Mouse (Mus musculus) lung, postnatal 25 days (tissue): ENCODE results near the gene Phactr2.

ENCODE experiments used
- DNase-seq: peaks from one replicate; pipeline ENCODE4 v3.0.0; 2022; ENCODE audit warnings: low spot score

Phactr2 gene

GRCm38 (mm10) chr10:13331405-13332032 is 142.7 kb downstream of the Phactr2 start:
- no peak for DNase-seq

- peak; percentile 29 for DNase-seq
Measured at GRCm38 (mm10) chr10:13328602-13329001, 145.6 kb downstream of the Phactr2 start.

- no peak for DNase-seq
Measured at GRCm38 (mm10) chr10:13326149-13326873, 147.9 kb downstream of the Phactr2 start.

GRCm38 (mm10) chr10:13323806-13324411 is 150.3 kb downstream of the Phactr2 start:
- DNase-seq: peak; percentile 81

- peak; percentile 47 for DNase-seq
Measured at GRCm38 (mm10) chr10:13323139-13323805, 150.9 kb downstream of the Phactr2 start.

GRCm38 (mm10) chr10:13314999-13315398 is 159.2 kb downstream of the Phactr2 start:
- DNase-seq: no peak

- DNase-seq: no peak
Measured at GRCm38 (mm10) chr10:13312576-13312975, 161.6 kb downstream of the Phactr2 start.

- DNase-seq: no peak
Measured at GRCm38 (mm10) chr10:13311612-13312011, 162.6 kb downstream of the Phactr2 start.

- no peak for DNase-seq
Measured at GRCm38 (mm10) chr10:13310075-13310474, 164.1 kb downstream of the Phactr2 start.

- DNase-seq: peak; percentile 71
Measured at GRCm38 (mm10) chr10:13304641-13305241, 169.5 kb downstream of the Phactr2 start.

GRCm38 (mm10) chr10:13303271-13304265 is 170.6 kb downstream of the Phactr2 start:
- DNase-seq: no peak

GRCm38 (mm10) chr10:13300601-13301000 is 173.6 kb downstream of the Phactr2 start:
- DNase-seq: no peak

GRCm38 (mm10) chr10:13300196-13300595 is 174.0 kb downstream of the Phactr2 start:
- DNase-seq: peak; percentile 31

GRCm38 (mm10) chr10:13294886-13295285 is 179.3 kb downstream of the Phactr2 start:
- no peak for DNase-seq

GRCm38 (mm10) chr10:13292026-13292425 is 182.2 kb downstream of the Phactr2 start:
- DNase-seq: no peak

GRCm38 (mm10) chr10:13289252-13289961 is 184.8 kb downstream of the Phactr2 start:
- no peak for DNase-seq

- DNase-seq: no peak
Measured at GRCm38 (mm10) chr10:13288296-13288695, 185.9 kb downstream of the Phactr2 start.

- no peak for DNase-seq
Measured at GRCm38 (mm10) chr10:13283441-13283840, 190.8 kb downstream of the Phactr2 start.

- DNase-seq: no peak
Measured at GRCm38 (mm10) chr10:13280298-13280853, 193.8 kb downstream of the Phactr2 start.

GRCm38 (mm10) chr10:13276298-13276697 is 197.9 kb downstream of the Phactr2 start:
- DNase-seq: no peak
